20 mouse cellular contexts compared by ENCODE assay signal in genomic region chr19:40812778-40813177, GRCm38 (mm10). TPM values are rescaled to one million over a fixed set of nuclear protein-coding genes. Genes with fewer than 3 reads are reported as not detected.
DNase-seq lines count a peak whose midpoint lies in the region; ATAC-seq and TF ChIP-seq lines count a peak whose summit lies in the region.
"Had no signal": no experiment of that assay in that cellular context is flagged by ENCODE, and none has a peak within 500 bp of the region (broad histone marks: within the 10 kb centered on the region; RNA-seq: fewer than 3 reads in every experiment).

No protein-coding gene starts in this region.

- no peak for ATAC-seq in heart, embryonic 11.5 days (replicated peaks; ENCODE audit: insufficient number of reproducible peaks, low FRiP score, low TSS enrichment)
- ATAC-seq in G1E (ENCODE audit: extremely low read depth, insufficient number of reproducible peaks, low FRiP score, poor library complexity, severe bottlenecking) = no peak
- ATAC-seq in liver, embryonic 15.5 days (ENCODE audit: insufficient read depth) = peak; percentile 63
- ATAC-seq: CD4-positive, CD25-positive, alpha-beta regulatory T cell, adult 4 months; forebrain, embryonic 16.5 days; midbrain, embryonic 13.5 days had no signal

- H3K4me3 ChIP-seq in heart, embryonic 11.5 days (ENCODE audit: low read depth, low read length) = no peak overlapping the region
- H3K4me3 ChIP-seq in G1E (ENCODE audit: low read depth, low read length) = peak overlapping the region; percentile 16; the same call in 1 of the 2 replicates
- H3K4me3 ChIP-seq in erythroblast, embryonic 14.5 days (replicated peaks) = peak overlapping the region; percentile 53
- H3K4me3 ChIP-seq in liver, embryonic 15.5 days (replicated peaks) = peak overlapping the region; percentile 47
- H3K4me3 ChIP-seq: limb, embryonic 12.5 days; lung, embryonic 15.5 days; midbrain, embryonic 13.5 days; neural tube, embryonic 13.5 days had no signal

- no peak for DNase-seq in heart, postnatal 10 days
- no peak for DNase-seq in G1E (ENCODE audit: low spot score)
- no peak for DNase-seq in gastrocnemius, postnatal 25 days
- DNase-seq in cerebellum, postnatal 25 days = no peak
- no peak for DNase-seq in right cerebral cortex, adult 2 months (ENCODE audit: low spot score in 2 of 2)
- DNase-seq: cerebellum, adult 9-10 months; gastrocnemius, postnatal 36 days; kidney, adult 18-20 months; kidney, postnatal 25 days; spleen, adult 18-20 months had no signal

- intact Hi-C loops in heart, postnatal 10 days (cut with DNase I) = no loop called here

- H3K27ac ChIP-seq in heart, embryonic 11.5 days (ENCODE audit: low read depth, low read length) = peak overlapping the region; percentile 57; the same call in 1 of the 2 replicates
- H3K27ac ChIP-seq in liver, embryonic 15.5 days (replicated peaks) = peak overlapping the region; percentile 99
- H3K27ac ChIP-seq: limb, embryonic 12.5 days; lung, embryonic 15.5 days; macrophage; midbrain, embryonic 13.5 days; neural tube, embryonic 13.5 days had no signal

- peak overlapping the region; percentile 46 for H3K4me2 ChIP-seq in heart, embryonic 11.5 days
- peak overlapping the region; percentile 74 for H3K4me2 ChIP-seq in liver, embryonic 15.5 days
- H3K4me2 ChIP-seq: limb, embryonic 12.5 days; lung, embryonic 15.5 days; midbrain, embryonic 13.5 days; neural tube, embryonic 13.5 days had no signal

- no peak overlapping the region for H3K9ac ChIP-seq in heart, embryonic 11.5 days (ENCODE audit: low read depth, low read length)
- peak overlapping the region; percentile 60 for H3K9ac ChIP-seq in liver, embryonic 15.5 days
- H3K9ac ChIP-seq: limb, embryonic 12.5 days; lung, embryonic 15.5 days; midbrain, embryonic 13.5 days; neural tube, embryonic 13.5 days had no signal

- 28% methylated on average over 3 of the region's 3 CpGs for WGBS in heart, embryonic 11.5 days (ENCODE audit: insufficient replicate concordance)
- 16% methylated on average over 3 of the region's 3 CpGs for WGBS in liver, embryonic 15.5 days (ENCODE audit: insufficient replicate concordance)

- TF ChIP-seq CTCF in G1E (IDR thresholded peaks at IDR 0.05; ENCODE audit: low read depth, low read length) = no peak

- H3K4me1 ChIP-seq in heart, embryonic 11.5 days (ENCODE audit: control insufficient read depth, insufficient read depth, low read length) = no peaks in the 10 kb centered on the region
- peaks cover 86% of the 10 kb centered on the region for H3K4me1 ChIP-seq in G1E (ENCODE audit: insufficient read depth, low read depth, low read length)
- H3K4me1 ChIP-seq in erythroblast, embryonic 14.5 days (ENCODE audit: control insufficient read depth) = peaks cover 58% of the 10 kb centered on the region
- H3K4me1 ChIP-seq in liver, embryonic 15.5 days (replicated peaks) = peaks cover 50% of the 10 kb centered on the region
- H3K4me1 ChIP-seq: limb, embryonic 12.5 days; midbrain, embryonic 13.5 days; neural tube, embryonic 13.5 days had no signal

- peaks cover 2% of the 10 kb centered on the region; the same call in 1 of the 2 replicates for H3K27me3 ChIP-seq in heart, embryonic 11.5 days (ENCODE audit: control insufficient read depth, insufficient read depth, low read length)
- H3K27me3 ChIP-seq in G1E (ENCODE audit: insufficient read depth, low read length) = no peaks in the 10 kb centered on the region
- no peaks in the 10 kb centered on the region for H3K27me3 ChIP-seq in erythroblast, embryonic 14.5 days (ENCODE audit: control insufficient read depth)
- H3K27me3 ChIP-seq in liver, embryonic 15.5 days = no peaks in the 10 kb centered on the region
- H3K27me3 ChIP-seq: limb, embryonic 12.5 days; lung, embryonic 15.5 days; midbrain, embryonic 13.5 days; neural tube, embryonic 13.5 days had no signal

- H3K36me3 ChIP-seq in heart, embryonic 11.5 days (ENCODE audit: control insufficient read depth, insufficient read depth, low read length) = no peaks in the 10 kb centered on the region
- H3K36me3 ChIP-seq in G1E (replicated peaks) = no peaks in the 10 kb centered on the region
- H3K36me3 ChIP-seq in erythroblast, embryonic 14.5 days (ENCODE audit: control insufficient read depth) = peaks cover 3% of the 10 kb centered on the region; the same call in 1 of the 2 replicates
- no peaks in the 10 kb centered on the region for H3K36me3 ChIP-seq in liver, embryonic 15.5 days (replicated peaks)
- H3K36me3 ChIP-seq: limb, embryonic 12.5 days; lung, embryonic 15.5 days; midbrain, embryonic 13.5 days; neural tube, embryonic 13.5 days had no signal

- no peaks in the 10 kb centered on the region for H3K9me3 ChIP-seq in heart, embryonic 11.5 days (replicated peaks; ENCODE audit: control insufficient read depth, low read length)
- no peaks in the 10 kb centered on the region for H3K9me3 ChIP-seq in G1E (replicated peaks)
- H3K9me3 ChIP-seq in erythroblast, embryonic 14.5 days (ENCODE audit: control insufficient read depth, low read length) = no peaks in the 10 kb centered on the region
- H3K9me3 ChIP-seq in liver, embryonic 15.5 days (replicated peaks) = no peaks in the 10 kb centered on the region
- H3K9me3 ChIP-seq: limb, embryonic 12.5 days; lung, embryonic 15.5 days; midbrain, embryonic 13.5 days; neural tube, embryonic 13.5 days had no signal

RNA-seq across cellular contexts. Expression of gene Ccnj, which starts 18.3 kb away (rescaled TPM):
- 8.5 and 11.9 TPM in 2 replicates for polyA plus RNA-seq in heart, embryonic 11.5 days (2014; fragmentation: Nextera tagmentation; extraction: Ambion mirVana)
- total RNA-seq in heart, postnatal 10 days (2021) = 1 to 10 TPM; 7.8 to 8.7 TPM
- total RNA-seq in G1E (2014; fragmentation: Nextera tagmentation) (9.5 and 15.0 TPM in 2 replicates), G1E (2017) (13.6 and 14.7 TPM in 2 replicates)
- polyA plus RNA-seq in G1E (2012) = 3.4 and 4.1 TPM in 2 replicates
- polyA plus RNA-seq in erythroblast, embryonic 14.5 days (2012) = 0.04 and 0.06 TPM in 2 replicates
- polyA plus RNA-seq in liver, embryonic 15.5 days (2015; fragmentation: Nextera tagmentation; extraction: Ambion mirVana) = 3.4 TPM in 2 replicates
- total RNA-seq in gastrocnemius, postnatal 25 days (2021) = 1 to 10 TPM; 2.9 to 3.5 TPM
